Mouse (Mus musculus) limb, embryonic 13.5 days (tissue): Measurements from ENCODE around the gene Ccdc148. TPM values are rescaled to one million over a fixed set of nuclear protein-coding genes. Genes with fewer than 3 reads are reported as not detected.

Experiments used
- ATAC-seq: fragments of 200-750 bp; cut with Nextera tagmentation; 2 replicates; pipeline ENCODE4 v1.8.0; 2017; ENCODE audit warnings: low read depth, moderate number of reproducible peaks, moderate TSS enrichment; ENCODE audit not compliant: low FRiP score
- H3K27ac ChIP-seq: fragments of 300-500 bp; sonication (generic); 2 replicates; pipeline ENCODE4 v1.5.1; 2015; ENCODE audit warnings: inconsistent platforms, mild to moderate bottlenecking, moderate library complexity
- H3K27me3 ChIP-seq: fragments of 300-500 bp; sonication (generic); 2 replicates; pipeline ENCODE4 v1.6.1; 2015; ENCODE audit warnings: mild to moderate bottlenecking, inconsistent platforms
- H3K36me3 ChIP-seq: fragments of 300-500 bp; sonication (generic); 2 replicates; pipeline ENCODE4 v1.6.1; 2015; ENCODE audit warnings: inconsistent platforms, mild to moderate bottlenecking, moderate library complexity
- H3K4me1 ChIP-seq: fragments of 300-500 bp; sonication (generic); 2 replicates; pipeline ENCODE4 v1.6.1; 2015; ENCODE audit warnings: inconsistent platforms
- H3K4me2 ChIP-seq: fragments of 300-500 bp; sonication (generic); replicated peaks from 2 replicates; pipeline ENCODE4 v1.6.1; 2015; ENCODE audit warnings: inconsistent platforms, mild to moderate bottlenecking, moderate library complexity
- H3K4me3 ChIP-seq: fragments of 300-500 bp; sonication (generic); 2 replicates; pipeline ENCODE4 v1.5.1; 2015; ENCODE audit warnings: moderate library complexity, mild to moderate bottlenecking, inconsistent platforms
- H3K9ac ChIP-seq: fragments of 300-500 bp; sonication (generic); 2 replicates; pipeline ENCODE4 v1.6.1; 2015; ENCODE audit warnings: mild to moderate bottlenecking, inconsistent platforms
- H3K9me3 ChIP-seq: fragments of 300-500 bp; sonication (generic); 2 replicates; pipeline ENCODE4 v1.6.1; 2016; ENCODE audit warnings: inconsistent platforms
- WGBS: fragments of 180-500 bp; shearing (Covaris S2); methylation state at CpG from one replicate; pipeline ENCODE4 v1.1.7; 2015; 5-methylcytosine and 5-hydroxymethylcytosine counted together
- polyA plus RNA-seq: library from polyadenylated mRNA; unstranded; fragments of >200 nt; fragmentation: Nextera tagmentation; extraction: Ambion mirVana; gene quantifications from 2 replicates; pipeline ENCODE4 v1.2.1, GENCODE M21; 2015

Gene Ccdc148
- polyA plus RNA-seq, 1 experiment from 2014 or later: 0.57 TPM

GRCm38 (mm10) chr2:59178191-59178590 lies 17.7 kb upstream of the Ccdc148 start:
- Histone ChIP-seq H3K27ac (no peak overlapping the region), H3K36me3 (no peaks in the 10 kb centered on the region), H3K4me1 (peaks cover 17% of the 10 kb centered on the region), H3K4me3 (no peak overlapping the region), H3K9me3 (0 out of 2 replicates have a peak, but pooled peaks cover 3% of the 10 kb centered on the region), H3K27me3 (no peaks in the 10 kb centered on the region), H3K9ac (no peak overlapping the region), H3K4me2 (no peak overlapping the region)
- ATAC-seq: no peak
- 92% methylated on average over 8 of the region's 8 CpGs for WGBS

- Histone ChIP-seq H3K27me3 (no peaks in the 10 kb centered on the region), H3K4me1 (peaks cover 21% of the 10 kb centered on the region), H3K27ac (no peak overlapping the region), H3K9me3 (0 out of 2 replicates have a peak, but pooled peaks cover 3% of the 10 kb centered on the region), H3K4me3 (no peak overlapping the region), H3K4me2 (no peak overlapping the region), H3K36me3 (no peaks in the 10 kb centered on the region), H3K9ac (no peak overlapping the region)
- ATAC-seq: no peak
- WGBS: 90% methylated on average over 6 of the region's 6 CpGs
These were observed 15.4 kb upstream of the Ccdc148 start for GRCm38 (mm10) chr2:59175926-59176325.

DNA sequence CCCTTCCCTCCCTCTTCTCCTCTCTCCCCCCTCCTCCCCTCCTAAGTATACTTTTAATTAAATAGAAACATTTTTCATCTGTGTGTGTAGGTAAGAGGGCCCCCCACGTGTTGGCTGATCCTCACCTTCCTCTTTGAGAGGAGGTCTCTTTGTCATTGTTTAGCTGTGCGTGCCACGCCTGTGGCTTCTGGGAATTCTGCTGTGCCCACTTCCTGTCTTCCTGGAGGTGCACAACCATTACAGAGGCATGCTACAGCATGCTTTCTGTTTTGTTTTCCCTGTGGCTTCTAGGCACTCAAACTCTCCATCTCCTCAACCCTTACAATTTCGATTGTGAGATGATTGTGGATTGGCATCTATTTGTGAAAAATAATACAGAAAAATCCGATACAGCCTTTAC lies 11.1 kb upstream of the Ccdc148 start:
- 77% methylated on average over 5 of the region's 5 CpGs for WGBS
- H3K27ac ChIP-seq: no peak overlapping the region
- no peaks in the 10 kb centered on the region for H3K36me3 ChIP-seq
- peaks cover 10% of the 10 kb centered on the region for H3K4me1 ChIP-seq
- H3K4me3 ChIP-seq: no peak overlapping the region
- H3K9ac ChIP-seq: no peak overlapping the region
- no peaks in the 10 kb centered on the region for H3K27me3 ChIP-seq
- ATAC-seq: no peak
- H3K9me3 ChIP-seq: 0 out of 2 replicates have a peak, but pooled peaks cover 3% of the 10 kb centered on the region
- H3K4me2 ChIP-seq: no peak overlapping the region

DNA sequence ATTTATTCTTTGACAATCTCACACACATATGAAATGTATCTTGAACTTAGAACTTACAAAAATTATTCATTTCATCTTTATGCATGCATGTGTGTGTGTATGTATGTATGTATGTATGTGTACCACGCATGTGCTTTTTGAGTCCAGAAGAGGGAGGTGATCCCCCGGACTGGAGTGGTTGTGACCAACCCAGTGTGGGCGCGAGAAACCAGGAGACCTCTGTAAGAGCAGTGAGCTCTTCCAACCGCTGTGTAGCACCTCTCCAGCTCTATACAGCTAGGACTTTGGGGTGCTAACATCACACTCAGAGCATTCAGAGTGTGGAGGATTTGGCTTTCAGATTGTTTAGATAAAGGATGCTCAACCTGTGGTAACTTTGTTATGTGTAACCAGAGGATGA lies 10.1 kb upstream of the Ccdc148 start:
- Histone ChIP-seq H3K4me3 (no peak overlapping the region), H3K4me1 (peaks cover 10% of the 10 kb centered on the region)

GRCm38 (mm10) chr2:59170208-59170589 lies 9.7 kb upstream of the Ccdc148 start:
- no peak overlapping the region for H3K4me2 ChIP-seq
- ATAC-seq: no peak
- no peak overlapping the region for H3K27ac ChIP-seq
- 71% methylated on average over 3 of the region's 3 CpGs for WGBS
- H3K27me3 ChIP-seq: no peaks in the 10 kb centered on the region
- no peak overlapping the region for H3K4me3 ChIP-seq
- peaks cover 10% of the 10 kb centered on the region for H3K4me1 ChIP-seq
- H3K9me3 ChIP-seq: 0 out of 2 replicates have a peak, but pooled peaks cover 3% of the 10 kb centered on the region
- no peaks in the 10 kb centered on the region for H3K36me3 ChIP-seq
- no peak overlapping the region for H3K9ac ChIP-seq

More for the DNA sequence above, 10.1 kb upstream of the Ccdc148 start:
- no peak for ATAC-seq
- Histone ChIP-seq H3K4me2 (no peak overlapping the region), H3K27ac (no peak overlapping the region), H3K9ac (no peak overlapping the region), H3K9me3 (0 out of 2 replicates have a peak, but pooled peaks cover 3% of the 10 kb centered on the region), H3K36me3 (no peaks in the 10 kb centered on the region), H3K27me3 (no peaks in the 10 kb centered on the region)
- 98% methylated on average over 5 of the region's 5 CpGs for WGBS

- Histone ChIP-seq H3K36me3 (no peaks in the 10 kb centered on the region), H3K9me3 (0 out of 2 replicates have a peak, but pooled peaks cover 2% of the 10 kb centered on the region), H3K4me3 (no peak overlapping the region), H3K27ac (no peak overlapping the region), H3K4me1 (peaks cover 7% of the 10 kb centered on the region), H3K4me2 (no peak overlapping the region), H3K9ac (no peak overlapping the region), H3K27me3 (no peaks in the 10 kb centered on the region)
- no peak for ATAC-seq
- 66% methylated on average over 9 of the region's 9 CpGs for WGBS
These were observed 9.2 kb upstream of the Ccdc148 start for GRCm38 (mm10) chr2:59169572-59170207.

- Histone ChIP-seq H3K27me3 (no peaks in the 10 kb centered on the region), H3K4me2 (no peak overlapping the region), H3K4me1 (peaks cover 17% of the 10 kb centered on the region), H3K36me3 (no peaks in the 10 kb centered on the region), H3K9ac (no peak overlapping the region), H3K4me3 (no peak overlapping the region), H3K27ac (no peak overlapping the region), H3K9me3 (no peaks in the 10 kb centered on the region)
- ATAC-seq: no peak
- WGBS: 60% methylated on average over 4 of the region's 4 CpGs
These were observed 7.3 kb upstream of the Ccdc148 start for GRCm38 (mm10) chr2:59167830-59168229.

GRCm38 (mm10) chr2:59166976-59167375 lies 6.5 kb upstream of the Ccdc148 start:
- WGBS: 82% methylated on average over 4 of the region's 4 CpGs
- no peak for ATAC-seq

DNA sequence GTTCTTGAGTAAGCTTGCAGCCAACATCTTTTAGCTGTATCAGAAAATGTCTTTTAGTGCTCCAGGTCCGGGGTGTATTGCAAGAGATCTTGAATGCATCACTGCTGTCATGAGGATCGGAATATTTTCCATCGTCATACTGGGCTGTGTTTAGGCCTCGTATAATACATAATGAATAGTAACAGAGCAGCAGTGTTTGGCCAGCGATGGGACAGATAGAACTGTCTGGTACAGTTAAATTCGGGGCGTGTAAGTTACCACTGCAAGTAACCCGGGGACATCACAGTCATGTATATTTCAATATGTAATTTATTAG lies 1.8 kb upstream of the Ccdc148 start:
- Histone ChIP-seq H3K4me3 (peak overlapping the region; percentile 92), H3K27ac (no peak overlapping the region), H3K36me3 (no peaks in the 10 kb centered on the region), H3K9me3 (no peaks in the 10 kb centered on the region), H3K27me3 (no peaks in the 10 kb centered on the region), H3K4me2 (peak overlapping the region; percentile 87), H3K4me1 (peaks cover 22% of the 10 kb centered on the region), H3K9ac (peak overlapping the region; percentile 87)
- WGBS: 45% methylated on average over 8 of the region's 8 CpGs
- ATAC-seq: no peak

More at GRCm38 (mm10) chr2:59166976-59167375, 6.5 kb upstream of the Ccdc148 start:
- H3K9me3 ChIP-seq: no peaks in the 10 kb centered on the region
- no peak overlapping the region for H3K4me2 ChIP-seq
- peaks cover 21% of the 10 kb centered on the region for H3K4me1 ChIP-seq
- no peaks in the 10 kb centered on the region for H3K36me3 ChIP-seq
- no peak overlapping the region for H3K27ac ChIP-seq
- H3K27me3 ChIP-seq: no peaks in the 10 kb centered on the region
- no peak overlapping the region for H3K4me3 ChIP-seq
- no peak overlapping the region for H3K9ac ChIP-seq

DNA sequence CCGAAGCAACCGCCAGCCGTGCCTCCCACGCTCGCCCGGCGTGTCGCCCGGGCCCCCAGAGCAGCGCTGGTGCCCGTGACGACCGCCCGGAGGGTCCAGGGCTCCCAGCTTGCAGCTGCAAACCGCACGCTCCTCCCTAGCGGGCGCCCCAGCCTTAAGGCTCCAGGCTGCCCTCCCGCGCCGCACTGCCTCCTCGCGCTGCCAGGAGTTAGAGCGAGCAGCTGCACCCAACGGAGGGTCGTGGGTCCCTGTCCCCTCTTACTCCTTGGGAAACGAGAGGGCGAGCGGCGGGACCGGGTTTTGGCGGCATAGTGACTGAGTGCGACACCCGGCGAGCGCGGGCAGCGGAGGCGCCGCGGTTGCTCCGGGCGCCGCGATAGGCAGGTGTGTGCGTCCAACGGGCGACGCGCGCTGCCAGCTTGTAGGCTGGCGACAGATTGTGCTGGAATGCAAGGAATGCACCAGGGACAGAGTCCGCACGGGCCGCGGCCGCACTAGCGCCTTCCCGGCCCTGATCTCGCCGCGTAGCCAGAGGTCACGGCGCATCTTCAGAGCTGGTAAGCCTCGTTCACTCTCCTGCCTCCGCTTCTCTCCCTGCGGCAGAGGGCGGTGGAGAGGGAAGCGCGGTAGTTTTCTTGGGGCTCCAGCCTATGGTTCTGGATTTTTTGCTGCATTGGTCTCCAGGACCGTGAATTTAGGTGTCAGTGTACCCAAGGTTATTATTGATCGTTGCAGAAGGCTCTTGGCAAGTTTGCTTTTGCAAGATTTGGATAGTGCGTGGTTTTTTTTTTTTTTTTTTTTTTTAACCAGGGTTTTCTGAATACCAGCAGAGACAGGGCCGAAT lies 1.2 kb upstream of the Ccdc148 start:
- H3K4me2 ChIP-seq: peak overlapping the region; percentile 87
- no peaks in the 10 kb centered on the region for H3K36me3 ChIP-seq
- peaks cover 22% of the 10 kb centered on the region for H3K4me1 ChIP-seq
- WGBS: 1% methylated on average over 74 of the region's 74 CpGs
- H3K27ac ChIP-seq: peak overlapping the region; percentile 79
- peak overlapping the region; percentile 87 for H3K9ac ChIP-seq
- H3K9me3 ChIP-seq: no peaks in the 10 kb centered on the region
- ATAC-seq: peak; percentile 46
- H3K4me3 ChIP-seq: peak overlapping the region; percentile 92
- H3K27me3 ChIP-seq: no peaks in the 10 kb centered on the region

GRCm38 (mm10) chr2:59161021-59161440 lies 548 bp upstream of the Ccdc148 start:
- peak overlapping the region; percentile 87 for H3K9ac ChIP-seq
- no peaks in the 10 kb centered on the region for H3K9me3 ChIP-seq
- H3K27ac ChIP-seq: peak overlapping the region; percentile 79
- H3K36me3 ChIP-seq: no peaks in the 10 kb centered on the region
- peak; percentile 30 for ATAC-seq
- H3K4me3 ChIP-seq: peak overlapping the region; percentile 92
- H3K4me2 ChIP-seq: peak overlapping the region; percentile 87
- under 1% methylated on average over 54 of the region's 58 CpGs for whole genome bisulfite sequencing
- no peaks in the 10 kb centered on the region for H3K27me3 ChIP-seq
- H3K4me1 ChIP-seq: peaks cover 22% of the 10 kb centered on the region

DNA sequence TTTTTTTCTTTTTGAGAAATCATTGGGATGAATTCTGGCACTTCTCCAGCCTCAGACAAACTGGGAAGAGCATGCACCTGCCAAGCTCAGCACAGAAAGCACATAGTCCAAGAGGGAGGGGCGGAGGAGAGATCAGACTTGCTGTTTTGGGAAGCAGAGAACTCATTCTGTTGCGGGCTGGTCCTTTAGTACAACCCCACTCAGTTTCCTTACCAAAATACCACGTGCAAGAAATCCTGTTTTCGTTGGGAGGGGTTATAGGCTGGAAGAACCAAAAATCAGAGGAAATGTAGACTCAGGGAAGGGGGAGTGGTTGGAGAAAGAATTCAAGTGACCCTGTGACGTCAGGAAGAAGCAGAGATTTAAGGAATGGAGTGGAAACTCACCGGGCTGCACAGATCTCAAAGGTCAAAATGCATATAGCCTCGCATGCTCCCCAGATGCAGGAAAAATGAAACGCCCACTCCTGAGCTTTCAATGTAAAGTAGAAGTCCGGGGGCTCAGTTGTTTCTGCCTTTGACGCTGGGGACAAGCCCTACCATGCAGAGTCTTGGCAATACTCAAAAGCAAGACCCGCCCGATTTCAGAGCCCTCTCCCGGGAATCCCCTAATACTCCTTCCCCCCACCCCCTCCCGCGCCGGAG lies 400 bp downstream of the Ccdc148 start:
- H3K27me3 ChIP-seq: no peaks in the 10 kb centered on the region
- peaks cover 22% of the 10 kb centered on the region for H3K4me1 ChIP-seq
- no peaks in the 10 kb centered on the region for H3K36me3 ChIP-seq
- peak overlapping the region; percentile 31; the same call in 1 of the 2 replicates for H3K9ac ChIP-seq
- H3K4me3 ChIP-seq: peak overlapping the region; percentile 92
- no peak overlapping the region for H3K27ac ChIP-seq
- peak; percentile 1 for ATAC-seq
- H3K9me3 ChIP-seq: no peaks in the 10 kb centered on the region
- H3K4me2 ChIP-seq: peak overlapping the region; percentile 87
- under 1% methylated on average over 16 of the region's 16 CpGs for WGBS
